In the genomic region with DNA sequence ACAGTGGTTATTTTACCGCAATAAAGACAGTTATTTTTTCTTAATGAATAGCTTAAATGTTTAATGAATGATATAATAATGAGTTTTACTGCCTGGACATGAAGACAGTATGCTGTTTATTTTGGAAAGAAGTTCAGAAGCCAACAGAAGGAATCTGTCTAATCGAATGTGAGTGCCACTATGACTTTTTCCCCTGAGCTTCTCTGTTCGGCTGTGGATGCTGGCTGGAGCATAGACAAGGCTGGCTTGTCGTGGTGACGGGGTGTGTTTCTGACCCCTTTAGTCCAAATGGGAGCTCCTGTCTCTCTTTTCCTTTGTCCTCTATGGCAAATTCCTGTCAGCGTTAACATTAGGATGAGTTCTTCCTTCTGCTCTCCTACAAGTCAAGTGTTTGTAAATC, we compare ENCODE assay signal across 22 mouse cellular contexts.
"Had no signal": no experiment of that assay in that cellular context is flagged by ENCODE, and none has a peak within 500 bp of the region (broad histone marks: within the 10 kb centered on the region; RNA-seq: fewer than 3 reads in every experiment).

No protein-coding gene starts in this region.

- H3K4me1 ChIP-seq: limb, embryonic 12.5 days; neural tube, embryonic 12.5 days had no signal

- H3K27me3 ChIP-seq: limb, embryonic 12.5 days; liver, embryonic 12.5 days; liver, embryonic 15.5 days; lung, embryonic 15.5 days; megakaryocyte, embryonic 14.5 days; midbrain, embryonic 13.5 days; neural tube, embryonic 12.5 days had no signal

- H3K27ac ChIP-seq: hindbrain, postnatal 0 days; left cerebral cortex, adult 2 months; limb, embryonic 12.5 days; liver, embryonic 12.5 days; liver, embryonic 15.5 days; lung, embryonic 15.5 days; midbrain, embryonic 10.5 days; midbrain, embryonic 13.5 days; neural tube, embryonic 12.5 days had no signal

- H3K4me2 ChIP-seq: limb, embryonic 12.5 days; liver, embryonic 12.5 days; liver, embryonic 15.5 days; lung, embryonic 15.5 days; midbrain, embryonic 13.5 days; neural tube, embryonic 12.5 days had no signal

- H3K36me3 ChIP-seq: limb, embryonic 12.5 days; liver, embryonic 12.5 days; liver, embryonic 15.5 days; lung, embryonic 15.5 days; midbrain, embryonic 10.5 days; midbrain, embryonic 13.5 days; neural tube, embryonic 12.5 days had no signal

- ATAC-seq: hindbrain, postnatal 0 days; inflammation-experienced regulatory T-cells, adult 6 months; intestine, embryonic 16.5 days; liver, embryonic 12.5 days; midbrain, embryonic 13.5 days had no signal

- H3K9me3 ChIP-seq: limb, embryonic 12.5 days; liver, embryonic 12.5 days; liver, embryonic 15.5 days; lung, embryonic 15.5 days; megakaryocyte, embryonic 14.5 days; midbrain, embryonic 10.5 days; midbrain, embryonic 13.5 days; neural tube, embryonic 12.5 days had no signal

- H3K4me3 ChIP-seq: left cerebral cortex, adult 2 months; limb, embryonic 12.5 days; liver, embryonic 12.5 days; liver, embryonic 15.5 days; lung, embryonic 15.5 days; megakaryocyte, embryonic 14.5 days; midbrain, embryonic 10.5 days; midbrain, embryonic 13.5 days; neural tube, embryonic 12.5 days had no signal

- DNase-seq: kidney, adult 8-10 months; kidney, postnatal 36 days; layer of hippocampus, postnatal 36 days; liver; retina, postnatal 1 day; right cerebral cortex, postnatal 25 days; spleen, adult 18-20 months; thymus, adult 2 months; thymus, postnatal 14 days; thymus, postnatal 4 days had no signal

- H3K9ac ChIP-seq: limb, embryonic 12.5 days; liver, embryonic 12.5 days; liver, embryonic 15.5 days; lung, embryonic 15.5 days; midbrain, embryonic 13.5 days; neural tube, embryonic 12.5 days had no signal
